Comparison of ENCODE assay signal across 14 mouse cellular contexts in genomic region chr4:91381201-91381627, GRCm38 (mm10). TPM values are rescaled to one million over a fixed set of nuclear protein-coding genes. Genes with fewer than 3 reads are reported as not detected.
A peak's percentile ranks its signal among the peaks of the same experiment; 100 is the strongest.
DNase-seq lines count a peak whose midpoint lies in the region; ATAC-seq lines count a peak whose summit lies in the region.
"Had no signal": no experiment of that assay in that cellular context is flagged by ENCODE, and none has a peak within 500 bp of the region (broad histone marks: within the 10 kb centered on the region; RNA-seq: fewer than 3 reads in every experiment).

No protein-coding gene starts in this region.

- DNase-seq in hindbrain, embryonic 14.5 days (ENCODE audit: low spot score) = peak; percentile 65
- peak; percentile 32 for DNase-seq in neural tube, embryonic 10.5 days (ENCODE audit: extremely low spot score, low spot score)
- no peak for DNase-seq in testis, postnatal 10 days (ENCODE audit: low spot score)
- DNase-seq: gastrocnemius, postnatal 10 days; heart, postnatal 14 days; liver, embryonic 13.5 days; right cerebral cortex, adult 18-20 months had no signal

- no peak overlapping the region for H3K27ac ChIP-seq in heart, embryonic 11.5 days (ENCODE audit: low read depth, low read length)
- no peak overlapping the region for H3K27ac ChIP-seq in heart, embryonic 12.5 days (ENCODE audit: poor library complexity, severe bottlenecking)
- H3K27ac ChIP-seq in embryonic facial prominence, embryonic 12.5 days = no peak overlapping the region
- peak overlapping the region; percentile 80 for H3K27ac ChIP-seq in hindbrain, embryonic 14.5 days
- H3K27ac ChIP-seq: liver, embryonic 13.5 days had no signal

- under 1% methylated on average over 13 of the region's 13 CpGs for WGBS in heart, embryonic 11.5 days (ENCODE audit: insufficient replicate concordance)
- WGBS in heart, embryonic 12.5 days = under 1% methylated on average over 13 of the region's 13 CpGs
- WGBS in embryonic facial prominence, embryonic 12.5 days = 1% methylated on average over 13 of the region's 13 CpGs
- under 1% methylated on average over 13 of the region's 13 CpGs for WGBS in hindbrain, embryonic 14.5 days

- no peak overlapping the region for H3K9ac ChIP-seq in heart, embryonic 11.5 days (ENCODE audit: low read depth, low read length)
- no peak overlapping the region for H3K9ac ChIP-seq in heart, embryonic 12.5 days
- no peak overlapping the region for H3K9ac ChIP-seq in embryonic facial prominence, embryonic 12.5 days
- H3K9ac ChIP-seq in hindbrain, embryonic 14.5 days = peak overlapping the region; percentile 63
- H3K9ac ChIP-seq: liver, embryonic 13.5 days had no signal

- no peaks in the 10 kb centered on the region for H3K9me3 ChIP-seq in heart, embryonic 11.5 days (replicated peaks; ENCODE audit: control insufficient read depth, low read length)
- H3K9me3 ChIP-seq in heart, embryonic 12.5 days (replicated peaks) = no peaks in the 10 kb centered on the region
- H3K9me3 ChIP-seq in embryonic facial prominence, embryonic 12.5 days = no peaks in the 10 kb centered on the region
- no peaks in the 10 kb centered on the region for H3K9me3 ChIP-seq in hindbrain, embryonic 14.5 days (ENCODE audit: control insufficient read depth, low read length)
- H3K9me3 ChIP-seq: liver, embryonic 13.5 days had no signal

- H3K36me3 ChIP-seq in heart, embryonic 11.5 days (ENCODE audit: control insufficient read depth, insufficient read depth, low read length) = no peaks in the 10 kb centered on the region
- no peaks in the 10 kb centered on the region for H3K36me3 ChIP-seq in heart, embryonic 12.5 days
- no peaks in the 10 kb centered on the region for H3K36me3 ChIP-seq in embryonic facial prominence, embryonic 12.5 days
- no peaks in the 10 kb centered on the region for H3K36me3 ChIP-seq in hindbrain, embryonic 14.5 days (replicated peaks; ENCODE audit: control insufficient read depth, insufficient read depth)
- H3K36me3 ChIP-seq: liver, embryonic 13.5 days had no signal

- H3K4me1 ChIP-seq in heart, embryonic 11.5 days (ENCODE audit: control insufficient read depth, insufficient read depth, low read length) = no peaks in the 10 kb centered on the region
- peaks cover 6% of the 10 kb centered on the region; the same call in 1 of the 2 replicates for H3K4me1 ChIP-seq in heart, embryonic 12.5 days (replicated peaks)
- H3K4me1 ChIP-seq in embryonic facial prominence, embryonic 12.5 days = peaks cover 7% of the 10 kb centered on the region; the same call in 1 of the 2 replicates
- peaks cover 20% of the 10 kb centered on the region; the same call in 1 of the 2 replicates for H3K4me1 ChIP-seq in hindbrain, embryonic 14.5 days (replicated peaks; ENCODE audit: control insufficient read depth, insufficient read depth, low read length)

- H3K4me2 ChIP-seq in heart, embryonic 11.5 days = 0 out of 2 replicates have a peak overlapping the region, but pooled peaks have one; percentile 14
- H3K4me2 ChIP-seq in heart, embryonic 12.5 days = no peak overlapping the region
- peak overlapping the region; percentile 39 for H3K4me2 ChIP-seq in embryonic facial prominence, embryonic 12.5 days (replicated peaks)
- H3K4me2 ChIP-seq in hindbrain, embryonic 14.5 days (replicated peaks) = peak overlapping the region; percentile 69
- H3K4me2 ChIP-seq: liver, embryonic 13.5 days had no signal

- H3K4me3 ChIP-seq in heart, embryonic 11.5 days (ENCODE audit: low read depth, low read length) = no peak overlapping the region
- no peak overlapping the region for H3K4me3 ChIP-seq in heart, embryonic 12.5 days
- peak overlapping the region; percentile 13; the same call in 1 of the 2 replicates for H3K4me3 ChIP-seq in embryonic facial prominence, embryonic 12.5 days
- H3K4me3 ChIP-seq in hindbrain, embryonic 14.5 days (replicated peaks; ENCODE audit: low read length) = peak overlapping the region; percentile 36
- H3K4me3 ChIP-seq: liver, embryonic 13.5 days had no signal

- ATAC-seq in heart, embryonic 11.5 days (replicated peaks; ENCODE audit: insufficient number of reproducible peaks, low FRiP score, low TSS enrichment) = no peak
- ATAC-seq in heart, embryonic 12.5 days (ENCODE audit: insufficient number of reproducible peaks, low FRiP score) = no peak
- no peak for ATAC-seq in embryonic facial prominence, embryonic 12.5 days (ENCODE audit: insufficient number of reproducible peaks, insufficient read depth, low FRiP score, low TSS enrichment)
- ATAC-seq in hindbrain, embryonic 14.5 days (ENCODE audit: low FRiP score) = peak; percentile 26; the same call in 1 of the 2 replicates
- no peak for ATAC-seq in granulocyte monocyte progenitor cell, adult 5-6 weeks (replicated peaks; ENCODE audit: poor library complexity, severe bottlenecking)
- ATAC-seq in monocyte, adult 5-6 weeks (replicated peaks; ENCODE audit: insufficient number of reproducible peaks, low FRiP score, low TSS enrichment, poor library complexity, severe bottlenecking) = no peak
- ATAC-seq: Patski had no signal

- peaks cover 19% of the 10 kb centered on the region for H3K27me3 ChIP-seq in heart, embryonic 11.5 days (ENCODE audit: control insufficient read depth, insufficient read depth, low read length)
- peaks cover 23% of the 10 kb centered on the region for H3K27me3 ChIP-seq in heart, embryonic 12.5 days (replicated peaks)
- H3K27me3 ChIP-seq in embryonic facial prominence, embryonic 12.5 days = peaks cover 27% of the 10 kb centered on the region
- H3K27me3 ChIP-seq in hindbrain, embryonic 14.5 days (ENCODE audit: control insufficient read depth, insufficient read depth, low read length) = no peaks in the 10 kb centered on the region

RNA-seq across cellular contexts. Expression of gene Elavl2, which starts 19.4 kb away (rescaled TPM):
- polyA plus RNA-seq in heart, embryonic 11.5 days (2014; fragmentation: Nextera tagmentation; extraction: Ambion mirVana) = 2.3 and 2.5 TPM in 2 replicates
- polyA plus RNA-seq in heart, embryonic 12.5 days (2016; fragmentation: Nextera tagmentation; extraction: Ambion mirVana) = 1.9 and 2.4 TPM in 2 replicates
- polyA plus RNA-seq in embryonic facial prominence, embryonic 12.5 days (2016; fragmentation: Nextera tagmentation; extraction: Ambion mirVana) = 12.5 and 16.0 TPM in 2 replicates
- 172 and 195 TPM in 2 replicates for polyA plus RNA-seq in hindbrain, embryonic 14.5 days (2014; fragmentation: Nextera tagmentation; extraction: Ambion mirVana)
- not detected in 2 replicates for total RNA-seq in granulocyte monocyte progenitor cell, adult 5-6 weeks (2014; fragmentation: Nextera tagmentation)
- total RNA-seq in granulocyte monocyte progenitor cell, adult 5-6 weeks (2017) = not detected in 2 replicates
- not detected in 3 replicates for total RNA-seq in monocyte, adult 5-6 weeks (2017)
- total RNA-seq: megakaryocyte, adult 5-6 weeks had no signal
- polyA plus RNA-seq: Patski had no signal

Comparison
In these comparisons a context has a peak if more than half of its experiments do, and no peak if none do; other contexts are left out.
1. H3K4me3 ChIP-seq: peak in embryonic facial prominence, embryonic 12.5 days (single experiment) and hindbrain, embryonic 14.5 days (single experiment); none in heart, embryonic 11.5 days (single experiment) and heart, embryonic 12.5 days (single experiment).
2. RNA of gene Elavl2, which starts 19.4 kb away (polyA plus RNA-seq): 172 to 195 TPM in hindbrain, embryonic 14.5 days; 12.5 to 16.0 TPM in embryonic facial prominence, embryonic 12.5 days, 2.3 to 2.5 TPM in heart, embryonic 11.5 days and 1.9 to 2.4 TPM in heart, embryonic 12.5 days; every median in the first group is over 10 times any median in the second.